Mouse (Mus musculus): ENCODE data around the gene Hpgd.

DNA sequence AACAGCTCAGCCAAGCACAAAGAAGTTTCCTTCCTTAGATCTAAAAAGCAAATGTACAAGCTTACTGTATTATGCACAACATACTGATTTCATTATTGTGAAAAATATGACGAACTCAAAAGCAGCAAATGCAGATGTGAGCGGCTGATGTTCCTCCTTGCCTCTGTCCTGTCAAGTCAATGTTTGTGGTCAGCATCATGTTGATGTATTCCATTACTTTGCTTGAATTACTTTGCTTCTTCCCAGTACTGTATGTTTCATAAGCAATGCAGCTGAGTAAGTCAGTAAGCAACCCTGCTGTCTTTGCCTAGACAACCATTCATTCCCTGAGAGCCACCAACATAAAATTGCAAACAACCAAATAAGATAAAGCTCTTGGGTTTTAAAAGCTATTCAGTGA lies 7.7 kb upstream of the Hpgd start:
- TF ChIP-seq GATA1 (IDR thresholded peaks at IDR 0.05; ENCODE audit: low read length) (no peak), TAL1 (IDR thresholded peaks at IDR 0.05; ENCODE audit: low read length) (no peak)
